Mouse (Mus musculus) embryonic facial prominence, embryonic 14.5 days (tissue): Measurements from ENCODE around the gene Pitpnc1. TPM values are rescaled to one million over a fixed set of nuclear protein-coding genes. Genes with fewer than 3 reads are reported as not detected.

Experiments used
- ATAC-seq: fragments of 200-750 bp; cut with Nextera tagmentation; 2 replicates; pipeline ENCODE4 v1.8.0; 2017; ENCODE audit warnings: low read depth, moderate number of reproducible peaks, moderate TSS enrichment
- DNase-seq: peaks from one replicate; pipeline ENCODE4 v3.0.0-alpha.2; 2015; ENCODE audit warnings: low spot score
- H3K27ac ChIP-seq: fragments of 300-500 bp; sonication (generic); replicated peaks from 2 replicates; pipeline ENCODE4 v1.5.1; 2014; ENCODE audit warnings: low read depth, mild to moderate bottlenecking, low read length, moderate library complexity
- H3K27me3 ChIP-seq: fragments of 300-500 bp; sonication (generic); replicated peaks from 2 replicates; pipeline ENCODE4 v1.6.1; 2014; ENCODE audit warnings: low read length; ENCODE audit not compliant: control insufficient read depth, insufficient read depth
- H3K36me3 ChIP-seq: fragments of 300-500 bp; sonication (generic); 2 replicates; pipeline ENCODE4 v1.6.1; 2014; ENCODE audit warnings: low read length, mixed read lengths; ENCODE audit not compliant: control insufficient read depth, insufficient read depth
- H3K4me1 ChIP-seq: fragments of 300-500 bp; sonication (generic); 2 replicates; pipeline ENCODE4 v1.6.1; 2014; ENCODE audit warnings: antibody characterized with exemption, low read length; ENCODE audit not compliant: control insufficient read depth, insufficient read depth
- H3K4me2 ChIP-seq: fragments of 300-500 bp; sonication (generic); 2 replicates; pipeline ENCODE4 v1.6.1; 2014; ENCODE audit warnings: low read depth, mild to moderate bottlenecking, low read length, moderate library complexity, mixed read lengths
- H3K4me3 ChIP-seq: fragments of 300-500 bp; sonication (generic); 2 replicates; pipeline ENCODE4 v1.5.1; 2014; ENCODE audit warnings: low read depth, mild to moderate bottlenecking, low read length
- H3K9ac ChIP-seq: fragments of 300-500 bp; sonication (generic); 2 replicates; pipeline ENCODE4 v1.6.1; 2014; ENCODE audit warnings: low read depth, mild to moderate bottlenecking, low read length, moderate library complexity, mixed read lengths
- H3K9me3 ChIP-seq: fragments of 300-500 bp; sonication (generic); 2 replicates; pipeline ENCODE4 v1.6.1; 2016; ENCODE audit warnings: low read length; ENCODE audit not compliant: control insufficient read depth
- WGBS: fragments of 180-500 bp; shearing (Covaris S2); extraction: QIAGEN DNeasy Blood & Tissue Kit; methylation state at CpG from one replicate; pipeline ENCODE4 v1.1.7; 2014; 5-methylcytosine and 5-hydroxymethylcytosine counted together
- polyA plus RNA-seq: library from polyadenylated mRNA; unstranded; fragments of >200 nt; fragmentation: Nextera tagmentation; extraction: Ambion mirVana; gene quantifications from 2 replicates; pipeline ENCODE4 v1.2.1, GENCODE M21; 2014

The Pitpnc1 gene
- polyA plus RNA-seq, 1 experiment from 2014 or later: 20.6 TPM

GRCm38 (mm10) chr11:107349756-107350155, 120.7 kb downstream of the Pitpnc1 start:
- no peak overlapping the region for H3K4me2 ChIP-seq
- H3K36me3 ChIP-seq: no peaks in the 10 kb centered on the region
- H3K9ac ChIP-seq: no peak overlapping the region
- no peaks in the 10 kb centered on the region for H3K4me1 ChIP-seq
- ATAC-seq: no peak
- WGBS: 90% methylated on average over 7 of the region's 7 CpGs
- no peaks in the 10 kb centered on the region for H3K27me3 ChIP-seq
- no peaks in the 10 kb centered on the region for H3K9me3 ChIP-seq
- no peak overlapping the region for H3K27ac ChIP-seq
- no peak for DNase-seq
- no peak overlapping the region for H3K4me3 ChIP-seq

GRCm38 (mm10) chr11:107343031-107343430, 127.5 kb downstream of the Pitpnc1 start:
- Histone ChIP-seq H3K27ac (no peak overlapping the region), H3K9ac (no peak overlapping the region), H3K4me1 (peaks cover 4% of the 10 kb centered on the region; the same call in 1 of the 2 replicates), H3K27me3 (no peaks in the 10 kb centered on the region), H3K9me3 (no peaks in the 10 kb centered on the region), H3K4me3 (no peak overlapping the region), H3K4me2 (no peak overlapping the region), H3K36me3 (no peaks in the 10 kb centered on the region)
- ATAC-seq (no peak), DNase-seq (no peak)
- 82% methylated on average over 4 of the region's 4 CpGs for WGBS

- H3K27ac ChIP-seq: no peak overlapping the region
- no peak for DNase-seq
- 55% methylated on average over 1 of the region's 1 CpGs for WGBS
- no peaks in the 10 kb centered on the region for H3K27me3 ChIP-seq
- no peaks in the 10 kb centered on the region for H3K9me3 ChIP-seq
- no peak overlapping the region for H3K4me3 ChIP-seq
- no peaks in the 10 kb centered on the region for H3K36me3 ChIP-seq
- peaks cover 4% of the 10 kb centered on the region for H3K4me1 ChIP-seq
- no peak overlapping the region for H3K4me2 ChIP-seq
- no peak overlapping the region for H3K9ac ChIP-seq
- ATAC-seq: no peak
Measured at GRCm38 (mm10) chr11:107342432-107342831, 128.1 kb downstream of the Pitpnc1 start.

- Histone ChIP-seq H3K4me3 (no peak overlapping the region), H3K4me2 (no peak overlapping the region), H3K9me3 (no peaks in the 10 kb centered on the region), H3K4me1 (peaks cover 4% of the 10 kb centered on the region), H3K9ac (no peak overlapping the region), H3K27ac (no peak overlapping the region), H3K36me3 (no peaks in the 10 kb centered on the region), H3K27me3 (no peaks in the 10 kb centered on the region)
- 43% methylated on average over 15 of the region's 15 CpGs for WGBS
- ATAC-seq (peak; percentile 62), DNase-seq (no peak)
Measured at GRCm38 (mm10) chr11:107341293-107341692, 129.2 kb downstream of the Pitpnc1 start.

- DNase-seq: no peak
- Histone ChIP-seq H3K4me2 (no peak overlapping the region), H3K9ac (no peak overlapping the region), H3K9me3 (no peaks in the 10 kb centered on the region), H3K4me3 (no peak overlapping the region), H3K27ac (no peak overlapping the region), H3K27me3 (no peaks in the 10 kb centered on the region), H3K4me1 (peaks cover 4% of the 10 kb centered on the region), H3K36me3 (no peaks in the 10 kb centered on the region)
- no peak for ATAC-seq
- 22% methylated on average over 2 of the region's 2 CpGs for WGBS
Measured at GRCm38 (mm10) chr11:107340793-107341192, 129.7 kb downstream of the Pitpnc1 start.

- no peaks in the 10 kb centered on the region for H3K36me3 ChIP-seq
- H3K4me1 ChIP-seq: peaks cover 4% of the 10 kb centered on the region
- H3K27ac ChIP-seq: no peak overlapping the region
- H3K9ac ChIP-seq: no peak overlapping the region
- no peak overlapping the region for H3K4me2 ChIP-seq
- H3K27me3 ChIP-seq: no peaks in the 10 kb centered on the region
- 81% methylated on average over 7 of the region's 7 CpGs for WGBS
- DNase-seq: peak; percentile 43
- ATAC-seq: no peak
- H3K4me3 ChIP-seq: no peak overlapping the region
- no peaks in the 10 kb centered on the region for H3K9me3 ChIP-seq
Measured at GRCm38 (mm10) chr11:107339224-107339805, 131.2 kb downstream of the Pitpnc1 start.

- WGBS: 41% methylated on average over 18 of the region's 18 CpGs
- no peak for ATAC-seq
- no peak for DNase-seq
- Histone ChIP-seq H3K36me3 (0 out of 2 replicates have a peak, but pooled peaks cover 2% of the 10 kb centered on the region), H3K4me1 (peaks cover 4% of the 10 kb centered on the region), H3K9ac (no peak overlapping the region), H3K27me3 (no peaks in the 10 kb centered on the region), H3K27ac (no peak overlapping the region), H3K4me3 (no peak overlapping the region), H3K9me3 (no peaks in the 10 kb centered on the region), H3K4me2 (no peak overlapping the region)
Measured at GRCm38 (mm10) chr11:107337391-107338148, 132.9 kb downstream of the Pitpnc1 start.

- H3K9me3 ChIP-seq: no peaks in the 10 kb centered on the region
- H3K27me3 ChIP-seq: no peaks in the 10 kb centered on the region
- no peak overlapping the region for H3K9ac ChIP-seq
- peaks cover 3% of the 10 kb centered on the region for H3K4me1 ChIP-seq
- WGBS: 88% methylated on average over 11 of the region's 11 CpGs
- peak overlapping the region; percentile 52 for H3K27ac ChIP-seq
- no peak overlapping the region for H3K4me2 ChIP-seq
- no peak for ATAC-seq
- DNase-seq: no peak
- H3K4me3 ChIP-seq: no peak overlapping the region
- 0 out of 2 replicates have a peak, but pooled peaks cover 2% of the 10 kb centered on the region for H3K36me3 ChIP-seq
Measured at GRCm38 (mm10) chr11:107335756-107336155, 134.7 kb downstream of the Pitpnc1 start.
